Mouse (Mus musculus): Measurements from ENCODE around the gene Sptbn4.

DNA sequence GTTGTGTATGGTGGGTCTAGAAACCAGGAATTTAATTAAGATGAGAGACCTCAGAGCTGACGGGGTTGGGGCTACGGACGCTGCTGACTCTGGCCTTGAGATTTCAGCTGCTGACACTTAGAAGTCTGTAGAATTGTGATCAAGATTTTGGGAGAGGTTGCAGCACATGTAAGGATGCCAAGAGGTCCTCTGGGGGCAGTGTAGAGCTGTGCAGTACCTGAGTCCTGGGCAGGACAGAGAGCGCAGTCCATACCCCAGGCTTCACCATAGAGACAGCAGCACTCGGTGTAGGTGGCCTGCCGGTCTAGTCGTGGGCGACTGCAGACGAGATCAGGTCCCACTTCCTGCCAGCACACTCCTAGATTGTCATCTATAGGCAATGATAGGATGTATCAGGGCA, 139.9 kb downstream of the Sptbn4 start:
- TF ChIP-seq CTCF (IDR thresholded peaks at IDR 0.05; ENCODE audit: low read depth, low read length) (no peak), POLR2A (IDR thresholded peaks at IDR 0.05; ENCODE audit: extremely low read depth, insufficient read depth, low read length) (no peak)
